Mouse (Mus musculus): ENCODE measurements around the gene Pmf1. TPM values are rescaled to one million over a fixed set of nuclear protein-coding genes. Genes with fewer than 3 reads are reported as not detected.
A peak's percentile ranks its signal among the peaks of the same experiment; 100 is the strongest.

Gene Pmf1
- polyA plus RNA-seq, 1 experiment = 138 TPM

DNA sequence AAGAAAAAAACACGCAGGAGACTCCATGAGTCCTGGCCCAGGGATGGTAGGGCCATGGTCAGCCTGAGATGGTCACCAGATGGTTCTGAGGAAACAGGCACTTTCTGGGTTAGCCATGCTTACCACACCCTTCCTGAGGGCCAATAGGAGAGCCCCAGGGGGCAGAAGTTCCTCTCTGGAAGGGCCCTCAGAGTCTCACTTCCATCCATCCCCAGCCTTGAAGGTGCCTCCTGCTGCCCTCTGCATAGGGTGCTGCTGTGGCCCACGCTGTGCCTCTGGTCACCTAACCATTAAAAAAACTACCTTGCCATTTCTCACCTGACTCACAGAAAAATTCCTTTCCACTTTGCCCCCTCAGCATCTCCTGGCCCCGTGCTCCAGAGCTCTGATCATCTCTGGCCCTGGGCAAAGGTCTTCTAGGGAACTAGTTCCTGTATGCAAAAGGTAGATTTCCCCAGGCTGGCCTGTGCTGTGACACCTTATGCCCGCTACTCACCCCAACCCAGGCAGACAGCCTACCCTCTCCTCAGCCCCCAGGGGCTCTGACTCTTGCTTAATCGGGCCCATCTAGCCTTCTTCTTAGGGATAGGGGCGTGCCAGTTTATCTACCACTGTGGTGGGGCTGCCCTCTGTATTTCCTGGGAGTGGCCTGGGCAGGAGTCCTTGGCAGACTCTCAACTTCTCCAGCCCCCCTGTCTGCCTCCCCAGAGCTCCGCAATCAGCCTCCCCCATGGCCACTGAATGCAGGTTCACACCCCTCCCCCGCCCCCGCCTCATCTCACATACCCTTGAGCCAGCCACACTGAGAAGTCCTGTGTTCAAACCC is 44.8 kb upstream of the Pmf1 start:
- H3K4me3 ChIP-seq (ENCODE audit: control insufficient read depth, insufficient read depth, low read length) = peak overlapping the region; percentile 2
- 30% methylated on average over 9 of the region's 9 CpGs for whole genome bisulfite sequencing
- no peaks in the 10 kb centered on the region for H3K36me3 ChIP-seq (ENCODE audit: control insufficient read depth, insufficient read depth, low read length)
- H3K4me1 ChIP-seq (replicated peaks; ENCODE audit: control insufficient read depth, insufficient read depth, low read length) = peaks cover 65% of the 10 kb centered on the region
- no peaks in the 10 kb centered on the region for H3K27me3 ChIP-seq (ENCODE audit: control insufficient read depth, insufficient read depth, low read length)
- H3K27ac ChIP-seq (ENCODE audit: control insufficient read depth, insufficient read depth, low read length) = peak overlapping the region; percentile 70
- DNase-seq = no peak
- TF ChIP-seq CTCF (IDR thresholded peaks at IDR 0.05; ENCODE audit: borderline replicate concordance, control insufficient read depth, extremely low read depth, insufficient read depth, low read length, poor library complexity) (no peak), POLR2A (IDR thresholded peaks at IDR 0.05; ENCODE audit: control insufficient read depth, extremely low read depth, insufficient read depth, low read length, poor library complexity) (no peak)

DNA sequence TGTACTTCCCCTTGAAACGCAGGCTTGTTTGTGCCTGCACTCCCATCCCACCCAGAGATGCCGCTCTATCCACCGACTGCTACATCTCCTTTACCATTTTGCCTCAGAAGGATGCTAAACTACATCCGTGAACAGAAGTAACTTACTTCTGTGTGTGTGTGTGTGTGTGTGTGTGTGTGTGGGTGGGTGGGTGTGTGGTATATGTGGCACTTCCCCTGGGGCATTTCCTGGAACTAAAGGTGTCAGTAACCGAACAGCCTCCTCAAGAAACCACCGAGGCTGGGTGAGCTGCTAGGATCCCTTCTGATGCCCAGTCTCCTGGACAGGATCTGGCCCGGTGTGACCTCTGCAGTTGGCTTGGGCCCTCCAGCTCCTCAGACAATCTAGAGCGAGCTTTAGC is 43.9 kb upstream of the Pmf1 start:
- WGBS = 3% methylated on average over 8 of the region's 8 CpGs

DNA sequence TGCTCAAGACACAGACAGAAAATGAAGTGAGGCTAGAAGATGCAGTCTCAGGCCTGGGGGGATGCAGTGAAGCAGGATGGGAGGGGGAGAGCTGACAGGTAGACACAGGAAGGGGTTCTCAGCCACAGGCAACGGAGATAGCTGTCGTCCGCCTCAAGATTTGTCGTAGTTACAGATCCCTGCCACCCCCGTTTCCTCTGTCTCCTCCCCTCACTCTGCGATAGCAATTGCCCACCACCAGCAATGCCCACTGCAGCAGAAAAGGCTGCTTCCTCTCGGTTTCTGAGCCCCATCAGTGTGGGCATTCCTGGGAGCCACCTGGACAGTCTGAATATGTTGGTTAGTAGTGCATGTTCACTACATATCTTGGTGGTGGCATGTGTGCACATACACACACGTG is 43.2 kb upstream of the Pmf1 start:
- DNase-seq = peak; percentile 63

More for the DNA sequence above, 43.9 kb upstream of the Pmf1 start:
- no peaks in the 10 kb centered on the region for H3K27me3 ChIP-seq (ENCODE audit: control insufficient read depth, insufficient read depth, low read length)
- H3K4me1 ChIP-seq (replicated peaks; ENCODE audit: control insufficient read depth, insufficient read depth, low read length) = peaks cover 65% of the 10 kb centered on the region
- peak; percentile 57 for DNase-seq
- H3K27ac ChIP-seq (ENCODE audit: control insufficient read depth, insufficient read depth, low read length) = peak overlapping the region; percentile 77
- no peaks in the 10 kb centered on the region for H3K36me3 ChIP-seq (ENCODE audit: control insufficient read depth, insufficient read depth, low read length)
- H3K4me3 ChIP-seq (ENCODE audit: control insufficient read depth, insufficient read depth, low read length) = peak overlapping the region; percentile 4; the same call in 1 of the 2 replicates
- TF ChIP-seq CTCF (IDR thresholded peaks at IDR 0.05; ENCODE audit: borderline replicate concordance, control insufficient read depth, extremely low read depth, insufficient read depth, low read length, poor library complexity) = no peak
- TF ChIP-seq POLR2A (IDR thresholded peaks at IDR 0.05; ENCODE audit: control insufficient read depth, extremely low read depth, insufficient read depth, low read length, poor library complexity) = no peak

DNA sequence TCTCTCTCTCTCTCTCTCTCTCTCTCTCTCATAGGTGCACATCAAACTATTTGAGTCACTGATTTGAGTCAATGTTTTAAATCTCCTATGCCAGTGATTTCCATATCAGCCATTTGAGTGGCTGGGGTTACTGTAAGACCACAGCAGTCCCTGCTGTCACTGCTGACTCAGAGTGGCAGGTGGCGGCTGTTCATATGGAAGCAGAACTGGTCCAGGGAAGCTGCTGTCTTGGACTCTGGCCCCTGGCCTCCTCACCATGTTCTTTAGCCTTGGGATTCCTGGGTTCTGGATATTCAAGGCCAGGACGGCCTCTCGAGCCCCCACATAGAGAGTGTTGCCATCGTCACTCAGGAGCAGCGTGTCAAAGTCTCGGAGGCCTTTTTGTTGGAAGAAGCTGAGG is 42.6 kb upstream of the Pmf1 start:
- 75% methylated on average over 6 of the region's 6 CpGs for WGBS
- Histone ChIP-seq H3K27me3 (ENCODE audit: control insufficient read depth, insufficient read depth, low read length) (no peaks in the 10 kb centered on the region), H3K4me1 (replicated peaks; ENCODE audit: control insufficient read depth, insufficient read depth, low read length) (peaks cover 71% of the 10 kb centered on the region), H3K4me3 (ENCODE audit: control insufficient read depth, insufficient read depth, low read length) (peak overlapping the region; percentile 2; the same call in 1 of the 2 replicates), H3K27ac (ENCODE audit: control insufficient read depth, insufficient read depth, low read length) (peak overlapping the region; percentile 77), H3K36me3 (ENCODE audit: control insufficient read depth, insufficient read depth, low read length) (no peaks in the 10 kb centered on the region)
- no peak for DNase-seq
- TF ChIP-seq CTCF (IDR thresholded peaks at IDR 0.05; ENCODE audit: borderline replicate concordance, control insufficient read depth, extremely low read depth, insufficient read depth, low read length, poor library complexity) (no peak), POLR2A (IDR thresholded peaks at IDR 0.05; ENCODE audit: control insufficient read depth, extremely low read depth, insufficient read depth, low read length, poor library complexity) (no peak)

More for the DNA sequence above, 43.2 kb upstream of the Pmf1 start:
- TF ChIP-seq CTCF (IDR thresholded peaks at IDR 0.05; ENCODE audit: borderline replicate concordance, control insufficient read depth, extremely low read depth, insufficient read depth, low read length, poor library complexity) = no peak
- TF ChIP-seq POLR2A (IDR thresholded peaks at IDR 0.05; ENCODE audit: control insufficient read depth, extremely low read depth, insufficient read depth, low read length, poor library complexity) = no peak
- Histone ChIP-seq H3K27me3 (ENCODE audit: control insufficient read depth, insufficient read depth, low read length) (no peaks in the 10 kb centered on the region), H3K4me1 (replicated peaks; ENCODE audit: control insufficient read depth, insufficient read depth, low read length) (peaks cover 66% of the 10 kb centered on the region), H3K36me3 (ENCODE audit: control insufficient read depth, insufficient read depth, low read length) (no peaks in the 10 kb centered on the region), H3K4me3 (ENCODE audit: control insufficient read depth, insufficient read depth, low read length) (peak overlapping the region; percentile 4; the same call in 1 of the 2 replicates), H3K27ac (ENCODE audit: control insufficient read depth, insufficient read depth, low read length) (peak overlapping the region; percentile 77)
- 3% methylated on average over 8 of the region's 8 CpGs for WGBS

DNA sequence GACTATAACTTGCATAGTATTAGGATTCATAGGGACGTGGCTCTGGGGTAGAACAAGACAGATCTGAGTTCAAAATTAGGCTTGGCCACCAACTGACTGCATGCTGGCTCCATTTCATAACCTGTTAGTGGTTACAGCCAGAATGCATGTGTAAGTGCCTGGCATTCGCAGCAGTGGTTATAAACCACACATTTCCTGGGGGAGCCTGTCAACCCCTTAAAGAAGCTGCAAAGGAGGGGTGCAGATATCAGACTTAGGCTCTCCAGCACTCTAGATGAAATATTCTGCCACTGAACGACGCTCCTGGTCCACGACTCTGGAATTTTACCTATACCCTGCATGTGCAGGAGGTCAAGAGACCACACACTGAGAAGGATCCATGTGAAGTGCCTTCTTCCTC is 42.1 kb upstream of the Pmf1 start:
- TF ChIP-seq POLR2A (IDR thresholded peaks at IDR 0.05; ENCODE audit: control insufficient read depth, extremely low read depth, insufficient read depth, low read length, poor library complexity) = no peak
- no peak for TF ChIP-seq CTCF (IDR thresholded peaks at IDR 0.05; ENCODE audit: borderline replicate concordance, control insufficient read depth, extremely low read depth, insufficient read depth, low read length, poor library complexity)
- Histone ChIP-seq H3K27me3 (ENCODE audit: control insufficient read depth, insufficient read depth, low read length) (no peaks in the 10 kb centered on the region), H3K27ac (ENCODE audit: control insufficient read depth, insufficient read depth, low read length) (peak overlapping the region; percentile 77), H3K4me3 (ENCODE audit: control insufficient read depth, insufficient read depth, low read length) (no peak overlapping the region), H3K36me3 (ENCODE audit: control insufficient read depth, insufficient read depth, low read length) (no peaks in the 10 kb centered on the region), H3K4me1 (replicated peaks; ENCODE audit: control insufficient read depth, insufficient read depth, low read length) (peaks cover 71% of the 10 kb centered on the region)
- WGBS = 5% methylated on average over 5 of the region's 5 CpGs
- DNase-seq = peak; percentile 46

DNA sequence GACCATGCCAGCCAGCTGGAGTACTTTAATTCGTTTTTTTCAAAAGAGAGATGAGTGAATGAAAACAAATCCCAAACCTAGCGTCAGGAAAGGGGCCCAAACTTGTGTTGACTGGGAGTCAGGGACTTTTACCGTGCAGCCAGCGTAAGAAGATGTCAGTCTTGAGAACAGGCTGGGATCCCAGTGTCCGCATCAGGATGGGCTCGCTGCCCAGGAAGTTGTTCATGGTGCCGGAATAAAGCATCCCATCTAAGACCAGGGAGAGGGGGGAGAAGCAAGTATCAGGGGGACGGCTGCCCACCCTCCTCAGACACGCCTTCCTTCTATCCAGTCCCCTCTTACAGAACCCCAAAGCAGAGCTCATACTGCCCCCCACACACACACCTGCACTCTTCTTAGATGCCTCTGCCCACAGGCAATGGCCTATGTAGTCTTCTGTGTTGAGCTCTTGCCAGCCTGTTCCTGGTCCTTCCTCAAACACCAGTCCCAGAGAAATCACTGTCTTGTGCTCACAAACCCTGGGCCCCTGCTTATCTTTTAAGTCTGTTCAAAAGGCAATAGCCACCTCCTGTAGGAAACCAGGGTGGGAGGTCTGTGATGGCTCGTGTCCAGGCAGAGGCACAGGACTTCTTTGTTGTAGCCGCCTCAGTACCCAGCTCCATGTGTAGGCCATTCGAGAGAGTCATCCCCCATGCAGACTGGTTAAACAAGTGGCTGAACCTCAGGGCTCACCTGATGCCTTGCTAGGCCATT is 40.4 kb upstream of the Pmf1 start:
- Histone ChIP-seq H3K4me3 (ENCODE audit: control insufficient read depth, insufficient read depth, low read length) (no peak overlapping the region), H3K27me3 (ENCODE audit: control insufficient read depth, insufficient read depth, low read length) (no peaks in the 10 kb centered on the region), H3K27ac (ENCODE audit: control insufficient read depth, insufficient read depth, low read length) (no peak overlapping the region), H3K36me3 (ENCODE audit: control insufficient read depth, insufficient read depth, low read length) (no peaks in the 10 kb centered on the region), H3K4me1 (replicated peaks; ENCODE audit: control insufficient read depth, insufficient read depth, low read length) (peaks cover 67% of the 10 kb centered on the region)
- TF ChIP-seq CTCF (IDR thresholded peaks at IDR 0.05; ENCODE audit: borderline replicate concordance, control insufficient read depth, extremely low read depth, insufficient read depth, low read length, poor library complexity) (no peak), POLR2A (IDR thresholded peaks at IDR 0.05; ENCODE audit: control insufficient read depth, extremely low read depth, insufficient read depth, low read length, poor library complexity) (no peak)
- WGBS = 88% methylated on average over 12 of the region's 12 CpGs
- no peak for DNase-seq
